Mouse (Mus musculus): ENCODE results near the gene Fgfr2. TPM values are rescaled to one million over a fixed set of nuclear protein-coding genes. Genes with fewer than 3 reads are reported as not detected.

Gene Fgfr2
- polyA plus RNA-seq, 1 experiment from 2014 or later, result 92.0 TPM

DNA sequence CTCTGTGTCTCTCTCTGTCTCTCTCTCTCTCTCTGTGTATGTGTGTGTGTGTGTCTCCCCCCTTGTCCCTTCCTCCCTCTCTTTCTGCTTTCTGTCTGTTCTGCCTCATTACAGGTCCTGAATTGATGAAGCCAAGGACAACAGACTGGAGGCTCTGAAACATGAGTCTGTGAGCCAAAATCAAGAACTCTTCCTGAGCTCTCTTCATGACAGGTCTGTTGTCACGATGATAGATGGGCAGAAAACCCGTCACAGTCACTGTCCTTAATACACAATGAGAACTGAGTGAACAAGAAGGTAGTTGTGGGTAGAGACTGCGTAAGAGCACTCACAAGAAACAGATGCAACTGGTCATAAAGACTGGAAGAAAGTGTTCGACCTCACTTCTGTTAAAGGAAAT lies 762.8 kb downstream of the Fgfr2 start:
- Histone ChIP-seq H3K9me3 (ENCODE audit: control insufficient read depth, low read length) (no peaks in the 10 kb centered on the region), H3K27me3 (ENCODE audit: control insufficient read depth, insufficient read depth, low read length) (no peaks in the 10 kb centered on the region), H3K36me3 (ENCODE audit: control insufficient read depth, insufficient read depth, low read length) (no peaks in the 10 kb centered on the region), H3K9ac (ENCODE audit: low read length) (no peak overlapping the region), H3K4me1 (ENCODE audit: control insufficient read depth, insufficient read depth, low read length) (no peaks in the 10 kb centered on the region; the same call in 1 of the 2 replicates), H3K4me2 (no peak overlapping the region), H3K4me3 (ENCODE audit: low read depth, low read length) (no peak overlapping the region), H3K27ac (ENCODE audit: low read depth, low read length) (no peak overlapping the region)
- ATAC-seq (ENCODE audit: low FRiP score) (no peak), DNase-seq (ENCODE audit: low spot score, missing footprints) (no peak)
- 87% methylated on average over 4 of the region's 4 CpGs for WGBS

- no peaks in the 10 kb centered on the region for H3K9me3 ChIP-seq (ENCODE audit: control insufficient read depth, low read length)
- H3K36me3 ChIP-seq (ENCODE audit: control insufficient read depth, insufficient read depth, low read length), result no peaks in the 10 kb centered on the region
- no peak overlapping the region for H3K4me3 ChIP-seq (ENCODE audit: low read depth, low read length)
- H3K27me3 ChIP-seq (ENCODE audit: control insufficient read depth, insufficient read depth, low read length), result no peaks in the 10 kb centered on the region
- H3K9ac ChIP-seq (ENCODE audit: low read length), result no peak overlapping the region
- no peak overlapping the region for H3K4me2 ChIP-seq
- no peak overlapping the region for H3K27ac ChIP-seq (ENCODE audit: low read depth, low read length)
- no peak for ATAC-seq (ENCODE audit: low FRiP score)
- DNase-seq (ENCODE audit: low spot score, missing footprints), result no peak
- WGBS, result 74% methylated on average over 4 of the region's 4 CpGs
- no peaks in the 10 kb centered on the region; the same call in 1 of the 2 replicates for H3K4me1 ChIP-seq (ENCODE audit: control insufficient read depth, insufficient read depth, low read length)
Observed at GRCm38 (mm10) chr7:132358709-132359108, 764.4 kb downstream of the Fgfr2 start.

GRCm38 (mm10) chr7:132358250-132358649 lies 764.9 kb downstream of the Fgfr2 start:
- no peak for ATAC-seq (ENCODE audit: low FRiP score)
- WGBS, result 72% methylated on average over 3 of the region's 3 CpGs

GRCm38 (mm10) chr7:132357841-132358237 lies 765.3 kb downstream of the Fgfr2 start:
- ATAC-seq (ENCODE audit: low FRiP score), result no peak
- Histone ChIP-seq H3K27me3 (ENCODE audit: control insufficient read depth, insufficient read depth, low read length) (no peaks in the 10 kb centered on the region), H3K9ac (ENCODE audit: low read length) (no peak overlapping the region), H3K9me3 (ENCODE audit: control insufficient read depth, low read length) (no peaks in the 10 kb centered on the region), H3K36me3 (ENCODE audit: control insufficient read depth, insufficient read depth, low read length) (no peaks in the 10 kb centered on the region), H3K4me3 (ENCODE audit: low read depth, low read length) (no peak overlapping the region), H3K4me2 (no peak overlapping the region), H3K27ac (ENCODE audit: low read depth, low read length) (no peak overlapping the region), H3K4me1 (ENCODE audit: control insufficient read depth, insufficient read depth, low read length) (no peaks in the 10 kb centered on the region; the same call in 1 of the 2 replicates)
- no peak for DNase-seq (ENCODE audit: low spot score, missing footprints)
- WGBS, result 88% methylated on average over 3 of the region's 3 CpGs

More at GRCm38 (mm10) chr7:132358250-132358649, 764.9 kb downstream of the Fgfr2 start:
- Histone ChIP-seq H3K4me3 (ENCODE audit: low read depth, low read length) (no peak overlapping the region), H3K9me3 (ENCODE audit: control insufficient read depth, low read length) (no peaks in the 10 kb centered on the region), H3K36me3 (ENCODE audit: control insufficient read depth, insufficient read depth, low read length) (no peaks in the 10 kb centered on the region), H3K4me1 (ENCODE audit: control insufficient read depth, insufficient read depth, low read length) (no peaks in the 10 kb centered on the region; the same call in 1 of the 2 replicates), H3K4me2 (no peak overlapping the region), H3K27me3 (ENCODE audit: control insufficient read depth, insufficient read depth, low read length) (no peaks in the 10 kb centered on the region), H3K27ac (ENCODE audit: low read depth, low read length) (no peak overlapping the region), H3K9ac (ENCODE audit: low read length) (no peak overlapping the region)
- DNase-seq (ENCODE audit: low spot score, missing footprints), result no peak

- Histone ChIP-seq H3K9me3 (ENCODE audit: control insufficient read depth, low read length) (no peaks in the 10 kb centered on the region), H3K9ac (ENCODE audit: low read length) (no peak overlapping the region), H3K4me3 (ENCODE audit: low read depth, low read length) (no peak overlapping the region), H3K36me3 (ENCODE audit: control insufficient read depth, insufficient read depth, low read length) (no peaks in the 10 kb centered on the region), H3K4me2 (no peak overlapping the region), H3K27ac (ENCODE audit: low read depth, low read length) (no peak overlapping the region), H3K27me3 (ENCODE audit: control insufficient read depth, insufficient read depth, low read length) (no peaks in the 10 kb centered on the region), H3K4me1 (ENCODE audit: control insufficient read depth, insufficient read depth, low read length) (no peaks in the 10 kb centered on the region; the same call in 1 of the 2 replicates)
- DNase-seq (ENCODE audit: low spot score, missing footprints) (peak; percentile 84), ATAC-seq (ENCODE audit: low FRiP score) (no peak)
- 27% methylated on average over 10 of the region's 10 CpGs for WGBS
Observed at GRCm38 (mm10) chr7:132356881-132357840, 766.0 kb downstream of the Fgfr2 start.

GRCm38 (mm10) chr7:132356185-132356584 lies 767.0 kb downstream of the Fgfr2 start:
- no peak overlapping the region for H3K27ac ChIP-seq (ENCODE audit: low read depth, low read length)
- 14% methylated on average over 8 of the region's 8 CpGs for WGBS
- no peak for DNase-seq (ENCODE audit: low spot score, missing footprints)
- H3K4me2 ChIP-seq, result no peak overlapping the region
- no peak for ATAC-seq (ENCODE audit: low FRiP score)
- H3K4me1 ChIP-seq (ENCODE audit: control insufficient read depth, insufficient read depth, low read length), result no peaks in the 10 kb centered on the region; the same call in 1 of the 2 replicates
- H3K27me3 ChIP-seq (ENCODE audit: control insufficient read depth, insufficient read depth, low read length), result no peaks in the 10 kb centered on the region
- no peaks in the 10 kb centered on the region for H3K9me3 ChIP-seq (ENCODE audit: control insufficient read depth, low read length)
- no peaks in the 10 kb centered on the region for H3K36me3 ChIP-seq (ENCODE audit: control insufficient read depth, insufficient read depth, low read length)
- H3K4me3 ChIP-seq (ENCODE audit: low read depth, low read length), result no peak overlapping the region
- H3K9ac ChIP-seq (ENCODE audit: low read length), result no peak overlapping the region

DNA sequence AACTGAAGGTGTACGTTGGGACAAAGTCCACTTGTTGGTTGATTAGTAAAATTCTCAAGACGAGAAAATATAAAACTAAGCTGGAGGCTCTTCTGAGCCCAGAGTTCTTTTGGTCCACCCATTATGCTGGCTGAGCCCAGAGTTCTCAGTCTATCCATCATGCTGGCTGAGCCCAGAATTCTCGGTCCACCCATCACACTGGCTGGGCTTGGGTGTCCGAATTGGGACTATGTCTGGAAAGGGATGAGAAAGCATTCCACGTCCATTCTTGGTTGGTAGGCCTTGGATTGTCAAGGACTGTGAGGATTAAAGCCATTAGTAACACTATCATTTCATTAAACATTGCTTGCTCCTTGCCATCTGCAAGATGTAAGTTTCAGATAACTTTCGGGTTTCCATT lies 767.4 kb downstream of the Fgfr2 start:
- H3K4me2 ChIP-seq, result no peak overlapping the region
- DNase-seq (ENCODE audit: low spot score, missing footprints) (no peak), ATAC-seq (ENCODE audit: low FRiP score) (no peak)
- H3K9me3 ChIP-seq (ENCODE audit: control insufficient read depth, low read length), result no peaks in the 10 kb centered on the region
- 75% methylated on average over 6 of the region's 6 CpGs for WGBS
- H3K36me3 ChIP-seq (ENCODE audit: control insufficient read depth, insufficient read depth, low read length), result no peaks in the 10 kb centered on the region
- no peak overlapping the region for H3K9ac ChIP-seq (ENCODE audit: low read length)
- no peak overlapping the region for H3K27ac ChIP-seq (ENCODE audit: low read depth, low read length)
- H3K4me3 ChIP-seq (ENCODE audit: low read depth, low read length), result no peak overlapping the region
- H3K4me1 ChIP-seq (ENCODE audit: control insufficient read depth, insufficient read depth, low read length), result no peaks in the 10 kb centered on the region; the same call in 1 of the 2 replicates
- no peaks in the 10 kb centered on the region for H3K27me3 ChIP-seq (ENCODE audit: control insufficient read depth, insufficient read depth, low read length)

DNA sequence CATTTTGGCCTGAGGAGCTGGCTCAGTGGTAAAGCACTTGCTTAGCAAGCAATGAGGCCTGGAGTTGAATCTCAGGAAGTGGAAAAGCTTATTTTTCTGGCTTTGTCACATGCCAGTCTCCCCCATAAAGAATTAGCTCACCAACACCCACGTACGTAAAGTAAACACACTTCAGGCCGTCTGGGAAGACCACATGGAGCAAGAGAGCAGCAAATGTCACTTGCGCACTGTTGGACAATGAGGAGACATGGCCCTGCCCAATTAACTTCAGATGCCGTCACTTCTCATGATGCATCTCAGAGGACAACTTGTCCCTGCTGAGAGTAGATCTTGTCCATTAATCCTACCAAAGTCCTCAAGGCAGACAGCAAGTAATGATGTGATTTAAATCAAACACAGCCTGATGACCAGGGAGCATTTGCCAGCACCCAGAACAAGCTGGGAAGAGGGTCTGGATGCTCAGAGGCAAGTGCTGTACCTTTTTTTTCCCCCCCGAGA lies 774.0 kb downstream of the Fgfr2 start:
- Histone ChIP-seq H3K36me3 (ENCODE audit: control insufficient read depth, insufficient read depth, low read length) (no peaks in the 10 kb centered on the region), H3K4me1 (ENCODE audit: control insufficient read depth, insufficient read depth, low read length) (no peaks in the 10 kb centered on the region), H3K27me3 (ENCODE audit: control insufficient read depth, insufficient read depth, low read length) (no peaks in the 10 kb centered on the region), H3K9ac (ENCODE audit: low read length) (no peak overlapping the region), H3K27ac (ENCODE audit: low read depth, low read length) (no peak overlapping the region), H3K4me2 (no peak overlapping the region), H3K4me3 (ENCODE audit: low read depth, low read length) (no peak overlapping the region), H3K9me3 (ENCODE audit: control insufficient read depth, low read length) (no peaks in the 10 kb centered on the region)
- WGBS, result 74% methylated on average over 6 of the region's 6 CpGs
- no peak for DNase-seq (ENCODE audit: low spot score, missing footprints)
- no peak for ATAC-seq (ENCODE audit: low FRiP score)
